Mouse (Mus musculus): ENCODE results near the gene Acvr1.

Acvr1 gene

GRCm38 (mm10) chr2:58567066-58567810 is at the start of gene Acvr1, which contains the start of gene Upp2:
Gene Acvr1 (minus strand): TSS chr2:58567157.
Gene Upp2 (plus strand): TSS chr2:58567298.
- in situ Hi-C loops (cut with MboI; ENCODE audit: unreplicated experiment in 2 of 2) = loop anchor here in 1 of 2 experiments (5.0 to 25.0 kb wide), 2 partner anchors 90 to 1455 kb away; partner anchors contain the start of gene Nr4a2

DNA sequence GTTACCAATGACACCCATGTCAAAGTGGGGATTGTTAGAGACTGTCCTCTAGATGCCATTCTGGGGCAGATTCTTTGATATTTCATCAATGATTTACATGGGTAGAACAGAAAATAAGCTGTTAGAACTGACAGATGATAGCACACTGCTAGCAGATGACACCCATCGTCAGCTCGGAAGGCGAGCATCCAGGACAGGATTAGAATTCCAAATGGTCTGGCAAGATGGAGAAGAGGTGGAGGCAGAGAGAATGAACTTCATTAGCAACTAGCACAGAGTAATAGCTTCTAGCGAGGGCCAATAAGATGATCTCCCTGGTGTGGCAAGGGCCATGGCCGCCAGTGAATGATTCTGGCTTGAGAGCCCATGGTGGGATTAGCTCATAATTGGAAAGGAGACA is 48.8 kb upstream of the Acvr1 start:
- in situ Hi-C loops (cut with MboI; ENCODE audit: unreplicated experiment in 2 of 2) = no loop called here

DNA sequence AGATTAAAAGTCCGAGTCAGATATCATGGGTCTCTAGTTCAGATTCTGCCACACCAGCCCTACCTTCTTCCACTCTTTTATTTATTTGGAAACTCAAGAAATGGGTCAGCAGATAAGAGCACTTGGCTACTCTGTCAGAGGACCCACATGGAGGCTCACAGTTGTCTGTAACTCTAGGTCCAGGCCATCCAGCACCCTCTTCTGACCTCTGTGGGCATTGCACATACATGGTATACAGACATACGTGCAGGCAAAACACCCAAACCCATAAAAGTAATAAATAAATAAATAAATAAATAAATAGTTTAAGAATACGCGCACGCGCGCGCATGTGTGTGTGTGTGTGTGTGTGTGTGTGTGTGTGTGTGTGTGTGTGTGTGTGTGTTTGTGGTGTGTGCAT is 47.9 kb upstream of the Acvr1 start:
- in situ Hi-C loops (cut with MboI; ENCODE audit: unreplicated experiment in 2 of 2) = no loop called here

DNA sequence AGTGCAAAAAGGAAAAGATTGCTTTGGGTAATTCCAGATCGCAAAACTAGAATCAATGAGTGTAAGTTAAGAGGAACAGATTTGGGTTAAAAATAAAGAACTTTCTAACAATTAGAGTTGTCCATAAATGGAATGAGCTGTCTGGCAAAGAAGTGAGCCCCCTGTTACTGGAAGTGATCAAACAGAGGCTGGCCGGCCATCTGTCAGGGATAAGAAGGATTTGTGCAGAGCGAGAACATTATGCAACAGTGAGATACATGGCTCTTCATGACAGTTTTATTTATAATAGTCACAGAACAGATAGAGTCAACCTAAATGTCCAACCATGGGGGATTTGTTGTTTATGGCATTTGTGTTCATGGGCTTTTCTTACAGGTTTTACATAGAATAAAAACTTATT is 46.8 kb upstream of the Acvr1 start:
- in situ Hi-C loops (cut with MboI; ENCODE audit: unreplicated experiment in 2 of 2) = no loop called here

DNA sequence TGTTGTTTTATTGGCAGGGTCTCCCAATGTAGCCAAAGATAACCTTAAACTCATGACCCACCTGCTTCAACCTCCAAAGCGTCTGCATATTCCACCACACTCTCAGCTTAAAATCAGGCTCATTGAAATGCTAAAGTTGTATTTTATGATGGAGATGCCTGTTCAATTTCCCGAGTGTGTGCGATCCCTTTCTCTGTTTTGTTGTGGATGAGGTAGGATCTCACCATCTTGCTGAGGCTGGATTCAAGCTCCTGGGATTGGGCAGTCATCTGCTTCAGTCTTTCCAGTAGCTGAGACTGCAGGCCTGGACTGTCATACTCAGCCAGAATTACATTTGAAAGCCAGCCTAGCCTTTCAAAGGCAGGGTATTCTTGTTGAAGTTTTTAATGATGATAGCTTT is 37.8 kb upstream of the Acvr1 start:
- in situ Hi-C loops (cut with MboI; ENCODE audit: unreplicated experiment in 2 of 2) = no loop called here

- in situ Hi-C loops (cut with MboI; ENCODE audit: unreplicated experiment in 2 of 2) = no loop called here
These were observed 36.4 kb upstream of the Acvr1 start for GRCm38 (mm10) chr2:58603379-58603778.

- in situ Hi-C loops (cut with MboI; ENCODE audit: unreplicated experiment in 2 of 2) = no loop called here
These were observed 34.4 kb upstream of the Acvr1 start for GRCm38 (mm10) chr2:58601382-58601781.

GRCm38 (mm10) chr2:58599639-58600038 is 32.7 kb upstream of the Acvr1 start:
- in situ Hi-C loops (cut with MboI; ENCODE audit: unreplicated experiment in 2 of 2) = no loop called here

GRCm38 (mm10) chr2:58597556-58597955 is 30.6 kb upstream of the Acvr1 start:
- in situ Hi-C loops (cut with MboI; ENCODE audit: unreplicated experiment in 2 of 2) = no loop called here

DNA sequence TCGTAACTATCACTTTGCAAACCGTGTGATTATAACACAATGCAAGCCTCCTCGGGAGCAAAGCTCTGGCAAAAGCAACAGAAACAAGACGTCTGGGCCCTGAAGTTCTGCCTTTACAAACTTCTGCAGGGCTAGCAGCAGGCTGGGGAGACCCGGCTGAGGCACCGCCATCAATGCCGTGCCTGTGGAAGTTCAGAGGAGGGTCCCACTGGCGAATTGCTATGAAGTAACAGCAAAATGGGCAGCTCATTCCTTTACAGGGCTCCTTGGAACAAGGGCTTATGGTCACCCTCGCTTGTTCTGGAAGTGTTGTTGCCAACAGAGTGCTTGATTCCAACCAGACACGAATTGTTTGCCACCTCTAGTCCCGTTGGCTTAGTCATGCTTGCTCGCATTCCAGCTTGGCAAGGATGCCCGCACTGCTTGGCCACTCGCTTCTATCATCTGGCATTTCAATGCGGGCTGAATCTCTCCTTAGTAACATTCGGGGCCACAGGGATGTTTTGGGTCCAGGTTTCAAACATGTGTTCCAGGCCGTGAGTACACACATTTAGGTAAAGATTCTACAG is 29.9 kb upstream of the Acvr1 start:
- in situ Hi-C loops (cut with MboI; ENCODE audit: unreplicated experiment in 2 of 2) = no loop called here

GRCm38 (mm10) chr2:58595350-58595749 is 28.4 kb upstream of the Acvr1 start:
- in situ Hi-C loops (cut with MboI; ENCODE audit: unreplicated experiment in 2 of 2) = no loop called here

DNA sequence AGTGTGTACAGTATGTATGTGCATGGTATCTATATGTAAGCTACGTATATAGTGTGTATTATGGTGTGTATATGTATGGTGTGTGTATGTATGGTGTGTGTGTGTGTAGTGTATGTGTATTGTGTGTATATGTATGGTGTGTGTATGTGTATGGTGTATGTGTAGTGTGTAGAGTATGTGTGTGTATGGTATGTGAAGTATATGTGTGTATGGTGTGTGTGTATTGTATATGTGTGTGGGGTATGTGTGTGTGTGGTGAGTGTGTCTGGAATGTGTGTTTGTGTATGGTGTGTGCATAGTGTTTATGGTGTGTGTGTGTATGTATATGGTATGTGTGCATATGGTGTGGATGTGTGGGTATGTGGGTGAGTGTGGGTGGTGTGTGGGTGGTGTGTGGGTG is 23.1 kb upstream of the Acvr1 start:
- in situ Hi-C loops (cut with MboI; ENCODE audit: unreplicated experiment in 2 of 2) = no loop called here

DNA sequence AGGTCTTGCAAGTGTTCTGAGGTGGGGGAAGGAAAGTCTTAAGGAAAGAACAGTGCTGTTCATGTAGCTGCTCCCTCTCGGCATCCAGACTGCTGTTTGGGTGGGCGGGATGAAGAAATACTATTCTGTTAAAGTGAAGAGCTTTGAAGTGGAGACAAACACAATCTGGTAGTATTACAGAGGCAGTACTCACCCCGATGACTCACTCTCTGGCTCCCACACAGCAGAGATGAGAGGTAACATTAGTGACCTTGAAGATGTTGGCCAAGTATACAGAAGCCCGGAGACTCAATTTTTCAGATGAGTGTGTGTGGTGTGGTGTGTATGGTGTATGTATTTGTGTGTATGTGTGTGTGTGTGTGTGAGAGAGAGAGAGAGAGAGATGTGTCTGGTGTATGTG is 22.7 kb upstream of the Acvr1 start:
- in situ Hi-C loops (cut with MboI; ENCODE audit: unreplicated experiment in 2 of 2) = loop anchor here in 1 of 2 experiments (10.0 kb wide), 1 partner anchor 75 kb away; no protein-coding TSS in a partner anchor

GRCm38 (mm10) chr2:58586311-58586710 is 19.4 kb upstream of the Acvr1 start:
- in situ Hi-C loops (cut with MboI; ENCODE audit: unreplicated experiment in 2 of 2) = loop anchor here in 1 of 2 experiments (10.0 kb wide), 1 partner anchor 78 kb away; no protein-coding TSS in a partner anchor

DNA sequence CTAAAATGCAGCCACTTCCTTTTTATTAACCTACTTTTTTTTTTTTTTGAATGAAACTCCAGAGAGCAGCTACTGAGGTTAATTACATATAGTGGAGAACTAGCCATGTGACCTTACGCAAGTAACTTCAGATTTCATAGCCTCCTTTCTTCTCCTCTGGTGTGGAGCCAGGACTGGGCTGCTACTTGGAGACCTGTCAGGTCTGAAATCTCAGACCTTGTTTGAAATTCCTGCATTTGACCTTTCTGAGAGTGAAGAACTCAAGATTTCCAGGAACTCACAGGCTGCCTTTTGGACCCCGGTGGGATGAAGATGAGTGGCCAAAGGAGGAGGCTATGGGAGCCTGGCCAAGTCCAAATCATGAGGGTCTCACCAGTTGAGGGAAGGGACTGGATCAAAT is 7.2 kb upstream of the Acvr1 start:
- in situ Hi-C loops (cut with MboI; ENCODE audit: unreplicated experiment in 2 of 2) = loop anchor here in 1 of 2 experiments (25.0 kb wide), 1 partner anchor 1462 kb away; the partner anchor contains the start of gene Nr4a2

- in situ Hi-C loops (cut with MboI; ENCODE audit: unreplicated experiment in 2 of 2) = loop anchor here in 1 of 2 experiments (5.0 to 25.0 kb wide), 2 partner anchors 92 to 1457 kb away; partner anchors contain the start of gene Nr4a2
These were observed 2.1 kb upstream of the Acvr1 start for GRCm38 (mm10) chr2:58568841-58569645.

GRCm38 (mm10) chr2:58567866-58568719 is 1.1 kb upstream of the Acvr1 start:
- in situ Hi-C loops (cut with MboI; ENCODE audit: unreplicated experiment in 2 of 2) = loop anchor here in 1 of 2 experiments (5.0 to 25.0 kb wide), 2 partner anchors 91 to 1456 kb away; partner anchors contain the start of gene Nr4a2

GRCm38 (mm10) chr2:58566410-58567065 is 419 bp downstream of the Acvr1 start:
- in situ Hi-C loops (cut with MboI; ENCODE audit: unreplicated experiment in 2 of 2) = loop anchor here in 1 of 2 experiments (5.0 to 25.0 kb wide), 2 partner anchors 89 to 1454 kb away; partner anchors contain the start of gene Nr4a2

DNA sequence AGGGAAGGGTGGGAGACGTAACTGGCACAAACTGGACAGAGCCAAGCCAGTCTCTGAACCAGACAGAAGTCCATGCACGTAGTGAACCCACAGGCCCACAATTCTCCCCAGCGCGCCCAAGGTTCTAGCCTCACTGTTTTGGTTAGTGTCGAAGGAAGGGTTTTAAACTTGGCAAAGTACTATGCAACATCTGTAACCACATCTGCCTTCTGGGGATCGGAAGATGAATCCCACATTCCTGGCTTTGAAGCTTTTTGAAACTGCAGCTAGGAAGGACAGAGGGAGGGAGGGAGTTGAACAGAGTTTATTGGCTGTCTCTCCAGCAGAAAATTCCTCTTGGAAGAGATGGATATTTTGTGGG is 928 bp downstream of the Acvr1 start:
- in situ Hi-C loops (cut with MboI; ENCODE audit: unreplicated experiment in 2 of 2) = loop anchor here in 1 of 2 experiments (5.0 to 25.0 kb wide), 2 partner anchors 89 to 1454 kb away; partner anchors contain the start of gene Nr4a2
